Mouse (Mus musculus): Measurements from ENCODE around the gene Treml1. TPM values are rescaled to one million over a fixed set of nuclear protein-coding genes. Genes with fewer than 3 reads are reported as not detected.

Treml1 gene
- polyA plus RNA-seq, 1 experiment from 2014 or later: 0.49 TPM

DNA sequence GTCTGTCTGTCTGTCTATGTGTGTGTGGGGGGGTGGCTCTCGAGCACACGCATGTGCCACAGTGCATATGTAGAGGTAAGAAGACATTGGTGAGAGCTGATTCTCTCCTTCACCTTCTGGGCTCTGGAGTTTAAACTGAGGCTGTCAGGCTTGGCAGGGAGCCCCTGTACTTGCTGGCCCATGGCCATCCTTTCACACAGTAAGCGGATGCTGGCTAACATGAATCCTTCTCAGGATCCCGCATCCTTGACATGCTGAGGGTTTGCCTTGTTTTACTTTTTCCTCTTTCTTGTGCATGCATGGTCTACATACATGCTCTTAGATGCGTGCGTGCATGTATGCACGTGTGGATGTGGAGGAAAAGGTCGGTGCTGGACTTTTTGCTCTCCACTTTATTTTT is 3.2 kb downstream of the Treml1 start:
- peak; percentile 51; the same call in 1 of the 2 replicates for ATAC-seq
- H3K4me1 ChIP-seq: peaks cover 10% of the 10 kb centered on the region; the same call in 1 of the 2 replicates
- no peaks in the 10 kb centered on the region for H3K36me3 ChIP-seq (ENCODE audit: poor library complexity, severe bottlenecking)
- no peaks in the 10 kb centered on the region for H3K9me3 ChIP-seq (replicated peaks)
- H3K4me3 ChIP-seq: no peak overlapping the region
- H3K27ac ChIP-seq: no peak overlapping the region
- H3K9ac ChIP-seq: no peak overlapping the region
- WGBS: 87% methylated on average over 8 of the region's 8 CpGs
- H3K4me2 ChIP-seq: no peak overlapping the region
- H3K27me3 ChIP-seq: no peaks in the 10 kb centered on the region

DNA sequence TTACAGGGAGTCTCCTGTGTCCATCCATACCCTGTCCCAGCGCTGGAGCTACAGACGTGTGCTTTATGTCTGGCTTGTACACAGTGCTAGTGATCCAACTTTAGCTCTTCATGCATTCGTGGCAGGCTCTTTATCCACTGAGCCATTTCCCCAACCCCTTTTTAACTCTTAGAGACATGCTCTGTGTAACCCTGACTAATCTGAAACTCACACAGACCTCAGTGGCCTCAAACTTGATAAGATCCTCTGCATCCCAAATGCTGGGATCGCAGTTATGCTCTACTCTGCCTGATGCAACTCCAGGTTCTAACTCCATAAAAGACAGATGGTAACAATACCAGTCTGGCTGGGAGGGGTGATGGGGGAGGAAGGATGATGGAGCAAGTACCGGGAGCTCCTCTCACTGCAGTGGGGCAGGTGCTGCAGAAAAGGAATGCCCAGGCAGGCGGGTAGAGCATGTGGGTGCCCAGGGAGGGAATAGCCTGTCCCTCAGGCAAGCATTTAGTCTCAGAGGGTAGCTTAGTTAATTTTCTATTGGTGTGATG is 3.8 kb downstream of the Treml1 start:
- 85% methylated on average over 6 of the region's 6 CpGs for WGBS
- Histone ChIP-seq H3K9ac (no peak overlapping the region), H3K27ac (no peak overlapping the region), H3K4me3 (no peak overlapping the region), H3K4me1 (peaks cover 10% of the 10 kb centered on the region; the same call in 1 of the 2 replicates), H3K9me3 (replicated peaks) (no peaks in the 10 kb centered on the region), H3K4me2 (no peak overlapping the region), H3K27me3 (no peaks in the 10 kb centered on the region), H3K36me3 (ENCODE audit: poor library complexity, severe bottlenecking) (no peaks in the 10 kb centered on the region)
- ATAC-seq: no peak

DNA sequence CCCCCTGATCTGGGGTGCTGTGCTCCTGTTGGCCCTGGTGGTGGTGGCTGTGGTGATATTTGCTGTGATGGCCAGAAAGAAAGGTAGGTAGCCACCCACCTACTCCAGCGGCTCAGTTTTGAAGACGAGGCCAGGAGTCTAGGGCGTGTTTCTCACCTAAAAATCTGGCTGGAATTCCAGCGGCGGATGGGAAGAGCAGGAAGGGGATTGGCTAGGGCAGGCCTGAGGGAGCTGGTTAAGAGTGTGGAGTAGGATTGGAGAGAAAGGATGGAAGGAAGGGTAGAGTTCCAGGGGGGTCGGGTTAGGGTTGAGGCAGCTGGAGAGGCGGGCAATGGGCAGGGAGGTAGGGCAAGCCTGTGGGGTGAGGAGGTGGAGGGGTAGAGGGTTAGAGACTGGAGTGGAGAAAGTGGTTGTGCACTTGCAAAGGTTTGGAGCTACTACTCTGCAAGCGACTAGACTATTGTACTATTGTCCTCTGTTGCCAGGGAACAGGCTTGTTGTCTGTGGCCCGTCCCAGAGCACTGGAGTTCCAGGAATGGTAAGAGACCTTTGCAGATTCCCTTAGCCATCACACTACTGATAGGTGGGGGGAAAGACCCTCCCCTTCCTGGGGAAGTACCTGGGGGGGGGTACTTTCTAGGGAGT is 5.9 kb downstream of the Treml1 start:
- ATAC-seq: no peak
- H3K4me1 ChIP-seq: peaks cover 10% of the 10 kb centered on the region; the same call in 1 of the 2 replicates
- no peak overlapping the region for H3K4me2 ChIP-seq
- no peak overlapping the region for H3K4me3 ChIP-seq
- 67% methylated on average over 9 of the region's 9 CpGs for WGBS
- H3K36me3 ChIP-seq (ENCODE audit: poor library complexity, severe bottlenecking): no peaks in the 10 kb centered on the region
- no peaks in the 10 kb centered on the region for H3K9me3 ChIP-seq (replicated peaks)
- H3K27ac ChIP-seq: no peak overlapping the region
- no peaks in the 10 kb centered on the region for H3K27me3 ChIP-seq
- H3K9ac ChIP-seq: no peak overlapping the region

DNA sequence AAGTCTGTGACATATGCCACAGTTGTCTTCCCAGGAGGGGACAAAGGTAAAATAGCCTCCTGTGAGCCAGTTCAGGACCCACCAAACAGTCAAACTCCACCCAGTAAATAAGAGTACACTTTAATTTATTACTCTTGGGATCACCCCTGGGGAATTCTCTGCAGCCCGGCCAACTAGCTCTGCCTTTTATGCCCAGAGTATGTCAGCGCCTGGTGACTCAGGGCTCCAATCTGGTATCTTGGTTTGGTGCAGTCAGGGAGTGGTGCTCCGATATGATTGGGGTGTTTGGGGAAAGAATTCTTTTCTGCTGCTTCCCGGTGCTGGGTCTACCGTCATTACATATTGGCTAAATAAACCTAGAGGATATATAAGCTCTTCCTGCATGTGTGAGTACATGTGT is 7.1 kb downstream of the Treml1 start:
- no peaks in the 10 kb centered on the region for H3K27me3 ChIP-seq
- peaks cover 10% of the 10 kb centered on the region; the same call in 1 of the 2 replicates for H3K4me1 ChIP-seq
- no peak overlapping the region for H3K4me3 ChIP-seq
- 91% methylated on average over 5 of the region's 5 CpGs for WGBS
- no peaks in the 10 kb centered on the region for H3K36me3 ChIP-seq (ENCODE audit: poor library complexity, severe bottlenecking)
- H3K4me2 ChIP-seq: no peak overlapping the region
- no peak overlapping the region for H3K9ac ChIP-seq
- no peak for ATAC-seq
- no peaks in the 10 kb centered on the region for H3K9me3 ChIP-seq (replicated peaks)
- H3K27ac ChIP-seq: no peak overlapping the region

DNA sequence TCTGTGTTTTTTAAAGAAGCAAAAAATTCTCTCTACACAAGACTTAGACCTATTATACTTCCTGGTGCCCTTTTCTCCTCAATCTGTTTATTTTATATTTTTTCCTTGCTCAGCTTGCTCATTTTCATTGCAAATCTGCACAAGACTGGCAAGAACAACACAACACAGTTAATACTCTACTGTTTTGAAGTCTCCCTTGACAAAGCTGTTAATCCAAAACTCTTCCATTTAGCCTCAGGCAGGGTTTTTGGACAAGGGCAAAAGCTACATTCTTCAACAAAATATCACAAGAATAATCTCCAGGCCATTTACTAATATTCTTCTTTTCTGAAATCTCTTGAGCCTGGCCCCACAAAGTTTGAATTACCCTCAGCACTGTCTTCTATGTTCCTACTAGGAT is 11.9 kb downstream of the Treml1 start:
- Histone ChIP-seq H3K36me3 (ENCODE audit: poor library complexity, severe bottlenecking) (no peaks in the 10 kb centered on the region), H3K9ac (no peak overlapping the region), H3K27me3 (no peaks in the 10 kb centered on the region), H3K27ac (no peak overlapping the region), H3K4me1 (no peaks in the 10 kb centered on the region), H3K4me2 (no peak overlapping the region), H3K4me3 (no peak overlapping the region), H3K9me3 (replicated peaks) (no peaks in the 10 kb centered on the region)
- no peak for ATAC-seq

DNA sequence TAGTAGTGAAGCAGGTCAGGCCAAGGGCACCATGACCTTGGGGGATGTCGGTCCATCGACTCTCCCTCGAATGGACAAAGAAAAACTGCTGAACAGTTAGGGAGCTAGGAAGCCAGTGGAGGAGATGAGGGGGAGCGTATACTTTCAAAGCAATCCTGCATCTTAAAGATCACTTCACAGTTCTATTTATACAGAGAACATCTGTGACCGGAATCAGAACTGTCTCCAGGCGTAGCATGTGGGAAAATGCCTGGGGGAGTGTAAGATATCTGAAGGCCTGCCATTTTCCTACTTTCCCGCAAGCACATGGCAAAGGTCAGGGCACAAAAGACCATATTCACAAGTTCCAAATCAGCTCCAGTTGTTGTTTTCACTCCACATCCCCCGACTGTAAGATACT is 13.3 kb downstream of the Treml1 start:
- Histone ChIP-seq H3K27ac (no peak overlapping the region), H3K27me3 (no peaks in the 10 kb centered on the region), H3K36me3 (ENCODE audit: poor library complexity, severe bottlenecking) (no peaks in the 10 kb centered on the region), H3K4me2 (no peak overlapping the region), H3K9ac (no peak overlapping the region), H3K4me1 (no peaks in the 10 kb centered on the region), H3K9me3 (replicated peaks) (no peaks in the 10 kb centered on the region), H3K4me3 (no peak overlapping the region)
- 89% methylated on average over 8 of the region's 8 CpGs for WGBS
- ATAC-seq: no peak

DNA sequence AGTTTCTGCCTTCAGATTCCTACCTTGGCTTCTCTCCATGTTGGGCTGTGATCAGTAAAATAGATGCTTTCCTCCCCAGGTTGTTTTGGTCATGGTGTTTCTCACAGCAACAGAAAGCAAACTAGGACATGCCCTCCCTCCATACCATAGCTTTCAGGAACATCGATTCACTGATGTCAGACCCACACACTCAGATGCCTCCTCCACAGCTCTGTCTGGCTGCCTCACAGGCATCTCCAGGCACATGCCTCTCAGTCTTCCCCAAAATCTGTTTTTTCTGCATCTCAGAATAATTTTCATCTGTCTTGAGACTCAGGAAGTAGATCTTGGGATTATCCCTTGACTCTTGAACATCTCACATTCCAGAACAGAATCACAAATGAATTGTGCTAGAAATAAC is 16.4 kb downstream of the Treml1 start:
- Histone ChIP-seq H3K4me2 (no peak overlapping the region), H3K36me3 (ENCODE audit: poor library complexity, severe bottlenecking) (no peaks in the 10 kb centered on the region), H3K9me3 (replicated peaks) (no peaks in the 10 kb centered on the region), H3K27me3 (no peaks in the 10 kb centered on the region), H3K4me1 (no peaks in the 10 kb centered on the region), H3K9ac (no peak overlapping the region), H3K27ac (no peak overlapping the region), H3K4me3 (no peak overlapping the region)
- no peak for ATAC-seq
- 95% methylated on average over 1 of the region's 1 CpGs for WGBS

DNA sequence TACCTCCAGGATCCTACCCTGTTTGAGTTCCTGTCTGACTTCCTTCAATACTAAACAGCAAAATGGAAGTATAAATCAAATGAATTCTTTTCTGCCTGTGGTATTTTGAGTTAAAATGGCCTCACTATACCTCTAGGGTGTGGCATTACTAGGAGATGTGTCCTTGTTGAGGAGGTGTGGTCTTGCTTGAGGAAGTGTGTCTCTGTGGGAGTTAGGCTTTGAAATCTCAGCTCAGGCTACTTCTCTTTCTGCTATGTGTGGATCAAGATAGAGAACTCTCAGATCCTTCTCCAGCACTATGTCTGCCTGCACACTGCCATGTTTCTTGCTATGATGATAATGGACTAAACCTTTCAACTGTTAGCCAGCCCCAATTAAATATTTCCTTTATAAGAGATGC is 19.3 kb downstream of the Treml1 start:
- Histone ChIP-seq H3K4me1 (no peaks in the 10 kb centered on the region), H3K9ac (no peak overlapping the region), H3K36me3 (ENCODE audit: poor library complexity, severe bottlenecking) (no peaks in the 10 kb centered on the region), H3K9me3 (replicated peaks) (no peaks in the 10 kb centered on the region), H3K4me2 (no peak overlapping the region), H3K4me3 (no peak overlapping the region), H3K27ac (no peak overlapping the region), H3K27me3 (no peaks in the 10 kb centered on the region)
- ATAC-seq: no peak

DNA sequence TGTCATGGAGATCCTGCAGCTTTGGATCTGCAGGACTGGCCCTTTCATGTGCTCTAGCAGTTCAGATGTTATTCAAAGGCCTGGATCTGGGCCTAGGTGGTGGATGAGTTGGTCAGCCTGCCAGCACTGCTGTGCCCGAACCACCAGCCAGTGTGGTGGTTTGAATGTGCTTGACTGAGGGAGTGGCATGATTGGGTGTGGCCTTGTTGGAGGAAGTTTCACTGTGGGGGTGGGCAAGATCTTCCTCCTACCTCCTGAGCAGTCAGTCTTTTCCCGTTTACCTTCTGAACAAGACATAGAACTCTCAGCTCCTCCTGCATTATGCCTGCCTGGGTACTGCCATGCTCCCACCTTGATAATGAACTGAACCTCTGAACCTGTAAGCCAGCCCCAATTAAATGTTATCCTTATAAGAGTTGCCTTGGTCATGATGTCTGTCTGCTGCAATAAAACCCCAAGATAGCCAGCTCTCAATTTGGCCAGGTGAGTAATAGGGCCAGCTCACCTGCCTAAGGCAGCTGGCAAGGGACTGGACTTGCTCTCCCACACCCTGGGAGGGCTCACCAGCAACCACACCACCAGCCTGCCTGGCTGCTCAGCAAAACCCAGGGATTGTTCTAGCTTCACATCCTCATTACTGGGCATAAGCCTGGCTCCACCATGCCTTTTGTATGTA is 26.2 kb downstream of the Treml1 start:
- Histone ChIP-seq H3K4me2 (no peak overlapping the region), H3K9ac (no peak overlapping the region), H3K4me3 (no peak overlapping the region), H3K27ac (no peak overlapping the region), H3K36me3 (ENCODE audit: poor library complexity, severe bottlenecking) (peaks cover 53% of the 10 kb centered on the region), H3K4me1 (no peaks in the 10 kb centered on the region), H3K9me3 (replicated peaks) (no peaks in the 10 kb centered on the region), H3K27me3 (no peaks in the 10 kb centered on the region)
- 91% methylated on average over 2 of the region's 2 CpGs for WGBS
- no peak for ATAC-seq

DNA sequence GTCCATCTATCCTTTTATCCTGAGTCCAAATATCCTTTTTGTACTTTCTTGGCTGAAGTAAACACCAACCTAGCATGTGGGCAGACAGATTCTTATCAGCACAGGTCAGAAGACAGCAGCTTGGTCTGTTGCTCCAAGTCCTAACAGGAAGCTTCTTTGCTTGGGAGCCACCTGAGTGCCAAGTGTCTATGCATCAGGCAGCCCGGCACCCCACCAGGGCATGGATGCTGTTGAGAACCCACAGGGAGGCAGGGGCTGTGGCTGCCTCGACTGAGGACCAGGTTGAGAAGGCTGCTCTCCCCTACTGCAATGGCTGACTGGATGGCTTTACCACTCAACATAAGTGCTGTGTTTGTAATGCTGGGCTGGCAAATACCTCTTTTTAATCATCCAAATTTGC is 28.9 kb downstream of the Treml1 start:
- Histone ChIP-seq H3K4me1 (no peaks in the 10 kb centered on the region), H3K4me2 (no peak overlapping the region), H3K36me3 (ENCODE audit: poor library complexity, severe bottlenecking) (peaks cover 81% of the 10 kb centered on the region), H3K4me3 (no peak overlapping the region), H3K9me3 (replicated peaks) (no peaks in the 10 kb centered on the region), H3K27ac (no peak overlapping the region), H3K27me3 (no peaks in the 10 kb centered on the region), H3K9ac (no peak overlapping the region)
- WGBS: 89% methylated on average over 2 of the region's 2 CpGs
- ATAC-seq: no peak

DNA sequence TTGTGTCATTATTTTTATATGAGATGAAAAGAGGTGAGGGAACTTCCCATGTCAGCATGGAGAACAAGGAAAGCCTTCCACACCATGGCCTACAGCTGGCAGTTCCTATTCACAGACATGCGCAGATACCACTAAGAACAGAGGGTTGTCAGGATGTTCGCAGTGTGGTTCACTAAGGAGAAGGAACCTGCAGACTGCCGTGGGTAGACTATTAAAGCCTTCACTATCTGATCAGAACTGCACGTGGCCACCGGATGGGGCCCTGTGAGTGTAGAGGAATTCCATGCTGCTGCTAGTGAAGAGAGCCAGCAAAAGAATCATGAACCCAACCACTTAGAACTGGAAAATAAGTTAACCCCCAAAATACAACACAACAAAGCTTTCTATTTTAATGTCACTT is 29.7 kb downstream of the Treml1 start:
- Histone ChIP-seq H3K9me3 (replicated peaks) (no peaks in the 10 kb centered on the region), H3K4me1 (no peaks in the 10 kb centered on the region), H3K36me3 (ENCODE audit: poor library complexity, severe bottlenecking) (peaks cover 88% of the 10 kb centered on the region), H3K4me3 (no peak overlapping the region), H3K4me2 (no peak overlapping the region), H3K9ac (no peak overlapping the region), H3K27ac (no peak overlapping the region), H3K27me3 (no peaks in the 10 kb centered on the region)
- ATAC-seq: no peak
- WGBS: 95% methylated on average over 5 of the region's 5 CpGs

DNA sequence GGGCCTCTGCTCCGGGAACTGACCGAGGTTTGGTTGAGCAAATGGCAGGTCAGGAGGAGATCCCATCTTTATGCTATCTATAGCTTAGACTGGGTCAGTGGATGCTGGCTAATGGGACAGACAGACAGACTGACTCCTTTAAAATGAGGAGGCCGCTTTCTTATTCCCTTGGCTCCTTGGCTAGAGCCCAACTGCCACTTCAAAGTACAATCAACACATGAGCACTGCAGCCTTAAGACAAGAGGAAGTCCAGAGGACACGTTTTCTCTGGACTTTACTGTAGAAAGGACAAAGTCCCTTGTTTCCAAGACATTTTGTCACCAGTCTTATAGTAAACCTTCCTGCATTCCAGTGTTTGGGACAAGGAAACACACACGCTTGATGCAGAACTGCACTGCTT is 31.7 kb downstream of the Treml1 start:
- Histone ChIP-seq H3K36me3 (ENCODE audit: poor library complexity, severe bottlenecking) (peaks cover 99% of the 10 kb centered on the region), H3K27ac (no peak overlapping the region), H3K4me2 (no peak overlapping the region), H3K27me3 (no peaks in the 10 kb centered on the region), H3K4me1 (no peaks in the 10 kb centered on the region), H3K4me3 (no peak overlapping the region), H3K9me3 (replicated peaks) (no peaks in the 10 kb centered on the region), H3K9ac (no peak overlapping the region)
- no peak for ATAC-seq
- 92% methylated on average over 5 of the region's 5 CpGs for WGBS

DNA sequence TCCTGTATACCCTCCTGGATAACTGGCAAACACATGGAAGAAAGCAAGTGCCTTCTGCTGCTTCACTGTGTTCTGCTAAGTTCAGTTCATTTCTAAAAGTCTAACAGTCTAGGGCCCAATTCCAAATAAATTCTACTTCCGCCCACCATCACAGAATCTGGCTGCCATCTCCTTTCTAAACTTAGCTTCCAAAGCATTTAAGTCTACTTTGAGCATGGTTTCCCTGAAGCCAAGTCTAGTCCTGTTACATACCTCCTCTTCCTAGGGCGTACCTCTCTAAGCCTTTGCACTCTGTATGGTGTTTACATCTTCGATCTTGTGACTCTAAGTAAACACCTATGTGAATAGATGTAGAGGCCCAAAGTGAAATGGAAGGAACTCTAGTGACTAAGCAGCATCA is 32.9 kb downstream of the Treml1 start:
- Histone ChIP-seq H3K4me2 (no peak overlapping the region), H3K4me1 (no peaks in the 10 kb centered on the region), H3K9ac (no peak overlapping the region), H3K4me3 (no peak overlapping the region), H3K27me3 (no peaks in the 10 kb centered on the region), H3K9me3 (replicated peaks) (no peaks in the 10 kb centered on the region), H3K27ac (no peak overlapping the region), H3K36me3 (ENCODE audit: poor library complexity, severe bottlenecking) (peaks cover 98% of the 10 kb centered on the region)
- no peak for ATAC-seq
- WGBS: 98% methylated on average over 3 of the region's 3 CpGs
